Mouse (Mus musculus) liver, embryonic 15.5 days (tissue): Measurements from ENCODE around the gene Nr2c2. TPM values are rescaled to one million over a fixed set of nuclear protein-coding genes. Genes with fewer than 3 reads are reported as not detected.

Experiments
- ATAC-seq: fragments of 200-750 bp; cut with Nextera tagmentation; 2 replicates; pipeline ENCODE4 v1.8.0; 2017; ENCODE audit warnings: moderate number of reproducible peaks, mild to moderate bottlenecking, moderate library complexity; ENCODE audit not compliant: insufficient read depth
- H3K27ac ChIP-seq: fragments of 300-500 bp; sonication (generic); replicated peaks from 2 replicates; pipeline ENCODE4 v1.5.1; 2015; ENCODE audit warnings: mild to moderate bottlenecking, inconsistent platforms
- H3K27me3 ChIP-seq: fragments of 300-500 bp; sonication (generic); 2 replicates; pipeline ENCODE4 v1.6.1; 2015; ENCODE audit warnings: mild to moderate bottlenecking, inconsistent platforms
- H3K36me3 ChIP-seq: fragments of 300-500 bp; sonication (generic); replicated peaks from 2 replicates; pipeline ENCODE4 v1.6.1; 2015; ENCODE audit warnings: moderate library complexity, mild to moderate bottlenecking, inconsistent platforms
- H3K4me1 ChIP-seq: fragments of 300-500 bp; sonication (generic); replicated peaks from 2 replicates; pipeline ENCODE4 v1.6.1; 2015; ENCODE audit warnings: inconsistent platforms
- H3K4me2 ChIP-seq: fragments of 300-500 bp; sonication (generic); 2 replicates; pipeline ENCODE4 v1.6.1; 2015; ENCODE audit warnings: moderate library complexity, mild to moderate bottlenecking, inconsistent platforms
- H3K4me3 ChIP-seq: fragments of 300-500 bp; sonication (generic); replicated peaks from 2 replicates; pipeline ENCODE4 v1.5.1; 2015; ENCODE audit warnings: mild to moderate bottlenecking, inconsistent platforms
- H3K9ac ChIP-seq: fragments of 300-500 bp; sonication (generic); 2 replicates; pipeline ENCODE4 v1.6.1; 2015; ENCODE audit warnings: moderate library complexity, mild to moderate bottlenecking, inconsistent platforms
- H3K9me3 ChIP-seq: fragments of 300-500 bp; sonication (generic); replicated peaks from 2 replicates; pipeline ENCODE4 v1.6.1; 2016; ENCODE audit warnings: inconsistent platforms
- WGBS: fragments of 180-500 bp; shearing (Covaris S2); methylation state at CpG from one replicate; pipeline ENCODE4 v1.1.7; 2015; ENCODE audit warnings: mixed read lengths; ENCODE audit not compliant: insufficient replicate concordance; 5-methylcytosine and 5-hydroxymethylcytosine counted together
- polyA plus RNA-seq: library from polyadenylated mRNA; unstranded; fragments of >200 nt; fragmentation: Nextera tagmentation; extraction: Ambion mirVana; gene quantifications from 2 replicates; pipeline ENCODE4 v1.2.1, GENCODE M21; 2015

Gene Nr2c2
- polyA plus RNA-seq, 1 experiment from 2014 or later: 6.8 TPM

- Histone ChIP-seq H3K27ac (no peak overlapping the region), H3K36me3 (peaks cover 8% of the 10 kb centered on the region; the same call in 1 of the 2 replicates), H3K9ac (no peak overlapping the region), H3K4me3 (no peak overlapping the region), H3K4me2 (no peak overlapping the region), H3K4me1 (peaks cover 12% of the 10 kb centered on the region), H3K27me3 (no peaks in the 10 kb centered on the region), H3K9me3 (no peaks in the 10 kb centered on the region)
- WGBS: 82% methylated on average over 1 of the region's 1 CpGs
- no peak for ATAC-seq
Measured at GRCm38 (mm10) chr6:92131456-92131855, 40.3 kb downstream of the Nr2c2 start.

DNA sequence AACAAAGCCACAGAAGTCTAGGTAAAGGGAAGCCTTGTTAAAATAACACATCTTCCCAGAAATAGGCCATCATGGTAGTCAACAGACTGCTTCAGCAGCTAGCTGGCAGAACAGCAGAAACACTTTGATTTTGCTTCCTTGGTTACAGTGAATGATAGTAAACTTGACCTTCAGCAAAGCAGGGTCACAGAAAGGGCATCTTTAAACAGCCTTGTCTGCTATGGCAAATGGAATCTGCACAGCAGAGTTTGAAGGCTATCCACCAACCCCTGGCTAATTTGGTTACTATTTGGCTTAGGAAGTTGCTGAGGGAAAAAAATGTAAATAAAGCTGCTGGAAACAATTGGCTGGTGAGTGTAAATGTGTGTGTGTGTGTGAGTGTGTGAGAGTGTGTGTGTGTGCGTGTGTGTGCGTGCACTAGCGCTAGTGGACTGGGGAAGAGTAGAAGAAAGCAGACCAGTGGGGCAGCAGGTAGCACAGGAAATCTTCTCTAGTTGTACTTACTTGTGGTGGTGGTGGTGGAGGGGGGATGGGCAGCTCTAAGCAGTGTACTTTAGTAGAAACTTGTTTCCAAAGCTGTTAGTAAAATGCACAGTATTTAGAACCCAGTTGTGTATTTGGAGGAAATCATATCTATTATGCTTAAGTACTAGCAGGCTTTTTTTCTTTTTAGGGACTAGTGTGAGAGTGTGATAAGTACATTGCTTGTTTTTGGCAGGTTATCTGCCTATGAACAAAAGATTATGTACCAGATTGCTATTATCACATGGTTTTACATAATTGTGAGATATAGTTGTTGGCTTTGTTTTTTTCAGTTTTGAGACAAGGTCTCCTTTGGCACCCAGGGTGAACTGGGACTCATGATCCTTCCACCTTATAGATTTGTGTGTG is 41.1 kb downstream of the Nr2c2 start:
- no peak for ATAC-seq
- WGBS: 69% methylated on average over 3 of the region's 3 CpGs

DNA sequence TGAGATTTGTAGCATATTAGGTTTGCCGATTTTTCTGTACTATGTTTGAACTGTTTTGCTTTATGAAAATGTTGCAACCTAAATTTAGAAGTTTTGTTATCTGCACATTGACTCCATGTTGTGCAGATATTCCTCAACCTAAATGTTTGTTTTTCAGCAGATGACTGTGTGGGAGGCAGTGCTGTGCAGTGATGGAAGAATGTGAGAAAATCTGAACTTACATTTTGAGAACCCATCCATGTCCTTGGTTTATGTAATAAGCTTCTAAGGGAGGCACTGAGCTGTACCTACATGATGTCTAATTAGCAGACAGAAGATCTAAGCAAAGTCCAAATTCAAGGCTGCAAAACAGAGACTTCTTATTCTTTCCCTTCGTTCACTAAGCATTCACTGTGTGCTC is 42.4 kb downstream of the Nr2c2 start:
- Histone ChIP-seq H3K9me3 (no peaks in the 10 kb centered on the region), H3K36me3 (peaks cover 8% of the 10 kb centered on the region; the same call in 1 of the 2 replicates), H3K4me3 (no peak overlapping the region), H3K4me1 (peaks cover 12% of the 10 kb centered on the region), H3K27ac (no peak overlapping the region), H3K4me2 (no peak overlapping the region), H3K9ac (no peak overlapping the region), H3K27me3 (no peaks in the 10 kb centered on the region)
- WGBS: 72% methylated on average over 2 of the region's 2 CpGs
- no peak for ATAC-seq

More for the DNA sequence above, 41.1 kb downstream of the Nr2c2 start:
- Histone ChIP-seq H3K27me3 (no peaks in the 10 kb centered on the region), H3K9me3 (no peaks in the 10 kb centered on the region), H3K36me3 (peaks cover 8% of the 10 kb centered on the region; the same call in 1 of the 2 replicates), H3K9ac (no peak overlapping the region), H3K4me1 (peaks cover 12% of the 10 kb centered on the region), H3K4me2 (no peak overlapping the region), H3K27ac (no peak overlapping the region), H3K4me3 (no peak overlapping the region)

DNA sequence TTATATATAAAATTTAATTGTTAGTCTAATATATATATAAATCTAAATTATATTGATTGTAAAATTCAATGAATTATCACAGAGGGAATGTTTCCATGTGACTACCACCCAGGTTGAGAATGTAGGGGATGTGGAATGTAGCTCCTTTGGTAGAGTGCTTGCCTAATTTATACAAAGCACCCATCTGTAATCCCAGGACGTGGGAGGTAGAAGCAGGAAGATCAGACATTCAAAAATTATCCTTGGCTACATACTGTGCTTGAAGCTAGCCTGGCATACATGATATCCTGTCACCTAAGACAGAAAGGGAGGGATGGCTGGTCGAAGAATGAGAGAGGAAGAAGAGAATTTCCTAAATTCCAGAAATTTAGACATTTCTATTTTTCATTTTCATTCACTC is 45.2 kb downstream of the Nr2c2 start:
- Histone ChIP-seq H3K9ac (no peak overlapping the region), H3K36me3 (peaks cover 21% of the 10 kb centered on the region), H3K4me2 (no peak overlapping the region), H3K9me3 (no peaks in the 10 kb centered on the region), H3K27ac (no peak overlapping the region), H3K27me3 (no peaks in the 10 kb centered on the region), H3K4me1 (peaks cover 9% of the 10 kb centered on the region), H3K4me3 (no peak overlapping the region)
- no peak for ATAC-seq
- WGBS: 67% methylated on average over 2 of the region's 2 CpGs

GRCm38 (mm10) chr6:92145881-92146280 is 54.7 kb downstream of the Nr2c2 start:
- Histone ChIP-seq H3K27ac (no peak overlapping the region), H3K36me3 (peaks cover 37% of the 10 kb centered on the region)
- ATAC-seq: no peak

DNA sequence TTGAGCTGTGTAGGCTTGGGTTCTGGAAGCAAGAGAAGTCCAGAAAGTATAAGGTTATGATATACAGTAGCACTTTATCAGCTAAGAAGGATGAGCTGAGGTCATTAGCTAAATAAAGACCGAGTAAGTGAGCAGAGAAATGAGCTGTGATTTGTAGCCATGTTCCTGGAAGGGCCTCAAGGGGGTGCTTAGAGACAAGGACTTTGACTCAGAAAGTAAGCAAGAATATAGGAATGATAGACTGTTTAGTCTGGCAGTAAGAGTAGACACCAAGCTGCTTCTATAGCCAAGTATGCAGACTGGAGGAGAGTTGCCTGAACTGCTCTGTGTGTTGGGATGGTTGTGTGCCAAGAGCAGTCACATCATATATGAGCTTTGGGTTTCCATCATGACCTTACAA is 62.6 kb downstream of the Nr2c2 start:
- WGBS: 77% methylated on average over 1 of the region's 1 CpGs

More at GRCm38 (mm10) chr6:92145881-92146280, 54.7 kb downstream of the Nr2c2 start:
- 88% methylated on average over 4 of the region's 4 CpGs for WGBS
- Histone ChIP-seq H3K27me3 (no peaks in the 10 kb centered on the region), H3K4me2 (no peak overlapping the region), H3K4me3 (no peak overlapping the region), H3K4me1 (no peaks in the 10 kb centered on the region), H3K9me3 (no peaks in the 10 kb centered on the region), H3K9ac (no peak overlapping the region)

GRCm38 (mm10) chr6:92158801-92159200 is 67.6 kb downstream of the Nr2c2 start:
- 83% methylated on average over 3 of the region's 3 CpGs for WGBS
- Histone ChIP-seq H3K27ac (no peak overlapping the region), H3K4me2 (no peak overlapping the region), H3K27me3 (no peaks in the 10 kb centered on the region), H3K36me3 (peaks cover 97% of the 10 kb centered on the region), H3K4me3 (no peak overlapping the region), H3K9ac (no peak overlapping the region), H3K9me3 (no peaks in the 10 kb centered on the region), H3K4me1 (no peaks in the 10 kb centered on the region)
- ATAC-seq: no peak

More for the DNA sequence above, 62.6 kb downstream of the Nr2c2 start:
- H3K36me3 ChIP-seq: peaks cover 91% of the 10 kb centered on the region
- H3K27ac ChIP-seq: no peak overlapping the region
- H3K9ac ChIP-seq: no peak overlapping the region
- no peaks in the 10 kb centered on the region for H3K9me3 ChIP-seq
- no peak overlapping the region for H3K4me2 ChIP-seq
- H3K4me1 ChIP-seq: no peaks in the 10 kb centered on the region
- H3K4me3 ChIP-seq: no peak overlapping the region
- ATAC-seq: no peak
- no peaks in the 10 kb centered on the region for H3K27me3 ChIP-seq

DNA sequence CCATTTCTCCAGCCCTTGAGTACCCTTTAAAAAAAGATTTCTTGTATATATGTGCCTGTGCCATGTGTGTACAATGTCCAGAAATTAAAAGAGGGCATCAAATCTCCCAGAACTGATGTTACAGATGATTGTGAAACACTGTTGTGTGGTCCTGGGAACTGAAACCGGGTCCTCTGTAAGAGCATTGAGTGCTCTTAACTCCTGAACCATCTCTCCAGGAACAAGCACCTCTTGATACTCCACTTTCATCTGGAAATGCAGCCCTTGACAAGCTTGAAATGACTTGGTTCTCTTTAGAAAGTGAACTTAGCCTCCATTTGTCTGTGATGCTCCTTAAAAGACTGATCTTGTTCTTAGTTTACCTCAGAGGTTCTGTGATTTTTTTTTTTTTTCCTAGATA is 71.5 kb downstream of the Nr2c2 start:
- no peak overlapping the region for H3K27ac ChIP-seq
- no peak for ATAC-seq
- H3K4me1 ChIP-seq: no peaks in the 10 kb centered on the region
- no peaks in the 10 kb centered on the region for H3K27me3 ChIP-seq
- no peaks in the 10 kb centered on the region for H3K9me3 ChIP-seq
- 83% methylated on average over 1 of the region's 1 CpGs for WGBS
- H3K4me3 ChIP-seq: no peak overlapping the region
- H3K4me2 ChIP-seq: no peak overlapping the region
- H3K36me3 ChIP-seq: peaks cover 91% of the 10 kb centered on the region
- no peak overlapping the region for H3K9ac ChIP-seq

DNA sequence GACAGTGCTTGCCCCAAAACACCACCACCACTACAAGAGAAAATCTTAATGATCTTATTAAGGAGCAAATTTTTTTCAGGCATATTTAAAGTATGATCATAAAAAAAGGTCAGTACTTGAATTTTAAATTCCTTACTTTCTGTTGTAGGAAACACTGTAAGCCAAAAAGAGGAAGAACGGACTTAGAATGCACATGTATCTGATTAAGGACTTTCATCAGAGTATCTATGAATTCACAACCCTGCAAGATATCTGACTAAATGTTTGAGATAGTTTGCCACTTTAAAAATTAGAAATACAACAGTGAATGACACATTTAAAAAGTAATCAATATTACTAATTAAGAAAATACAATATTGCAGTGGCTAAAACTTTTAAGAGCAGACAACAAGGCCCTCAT is 85.3 kb downstream of the Nr2c2 start:
- 73% methylated on average over 1 of the region's 1 CpGs for WGBS
- H3K9me3 ChIP-seq: no peaks in the 10 kb centered on the region
- H3K36me3 ChIP-seq: peaks cover 72% of the 10 kb centered on the region
- H3K4me3 ChIP-seq: no peak overlapping the region
- no peak for ATAC-seq
- H3K27me3 ChIP-seq: no peaks in the 10 kb centered on the region
- no peak overlapping the region for H3K9ac ChIP-seq
- no peak overlapping the region for H3K4me2 ChIP-seq
- H3K27ac ChIP-seq: no peak overlapping the region
- no peaks in the 10 kb centered on the region for H3K4me1 ChIP-seq

GRCm38 (mm10) chr6:92183621-92184131 is 92.5 kb downstream of the Nr2c2 start, which contains the start of gene Mrps25:
TSS of gene Mrps25 (minus strand) at chr6:92184033.
- peak within 1 kb of the TSS; percentile 62 for H3K27ac ChIP-seq
- peaks cover 28% of the 10 kb centered on the region for H3K36me3 ChIP-seq
- under 1% methylated on average over 42 of the region's 42 CpGs for whole genome bisulfite sequencing

GRCm38 (mm10) chr6:92184178-92184577 is 93.0 kb downstream of the Nr2c2 start:
- 2% methylated on average over 10 of the region's 10 CpGs for WGBS
- Histone ChIP-seq H3K27ac (0 out of 2 replicates have a peak overlapping the region, but pooled peaks have one; percentile 45), H3K36me3 (peaks cover 30% of the 10 kb centered on the region)

More at GRCm38 (mm10) chr6:92183621-92184131, 92.5 kb downstream of the Nr2c2 start, which contains the start of gene Mrps25:
- Histone ChIP-seq H3K4me2 (peak within 1 kb of the TSS; percentile 82), H3K27me3 (no peaks in the 10 kb centered on the region), H3K9ac (peak within 1 kb of the TSS; percentile 83), H3K9me3 (no peaks in the 10 kb centered on the region), H3K4me1 (peaks cover 25% of the 10 kb centered on the region), H3K4me3 (peak within 1 kb of the TSS; percentile 80)
- ATAC-seq: peak; percentile 88

More at GRCm38 (mm10) chr6:92184178-92184577, 93.0 kb downstream of the Nr2c2 start:
- H3K9ac ChIP-seq: peak overlapping the region; percentile 83
- peaks cover 25% of the 10 kb centered on the region for H3K4me1 ChIP-seq
- 0 out of 2 replicates have a peak, but pooled peaks have one; percentile 49 for ATAC-seq
- peak overlapping the region; percentile 80 for H3K4me3 ChIP-seq
- no peaks in the 10 kb centered on the region for H3K27me3 ChIP-seq
- peak overlapping the region; percentile 82 for H3K4me2 ChIP-seq
- H3K9me3 ChIP-seq: no peaks in the 10 kb centered on the region
